Mouse (Mus musculus) T-helper 17 cell (primary cell): ENCODE measurements around the gene Frmd4b.
"Not testable (repeated sequence)": the region's sequence is repeated elsewhere in the genome, so short reads cannot be mapped to it uniquely, and the experiment has no call there.

Experiments
- in situ Hi-C, 2 experiments: fragments of 300-600 bp; cut with MboI, MseI; formaldehyde crosslinking; loops; 1 replicate in 1 of 2; 2 replicates in 1 of 2; pipeline ENCODE4 v1.15.1; 2025; ENCODE audit warnings: high pct_unique_total_duplicates in 2 of 2

Frmd4b gene

GRCm38 (mm10) chr6:97381275-97381674, 236.1 kb downstream of the Frmd4b start:
- in situ Hi-C loops: no loop called here

GRCm38 (mm10) chr6:97370947-97371346, 246.4 kb downstream of the Frmd4b start:
- in situ Hi-C loops: no loop called here

GRCm38 (mm10) chr6:97370460-97370859, 246.9 kb downstream of the Frmd4b start:
- in situ Hi-C loops: no loop called here

- in situ Hi-C loops: loop anchor here in 1 of 2 experiments (10.0 kb wide), 1 partner anchor 779 kb away; no protein-coding TSS in a partner anchor
Measured at GRCm38 (mm10) chr6:97363846-97364245, 253.5 kb downstream of the Frmd4b start.

- in situ Hi-C loops: not testable (repeated sequence)
Measured at GRCm38 (mm10) chr6:97357606-97358005, 259.7 kb downstream of the Frmd4b start.

- in situ Hi-C loops: no loop called here
Measured at GRCm38 (mm10) chr6:97356612-97357011, 260.7 kb downstream of the Frmd4b start.

- in situ Hi-C loops: no loop called here
Measured at GRCm38 (mm10) chr6:97355141-97355540, 262.2 kb downstream of the Frmd4b start.

GRCm38 (mm10) chr6:97353933-97354332, 263.4 kb downstream of the Frmd4b start:
- in situ Hi-C loops: loop anchor here in 1 of 2 experiments (5.0 kb wide), 1 partner anchor 47 kb away; no protein-coding TSS in a partner anchor

- in situ Hi-C loops: loop anchor here in 1 of 2 experiments (5.0 kb wide), 1 partner anchor 46 kb away; no protein-coding TSS in a partner anchor
Measured at GRCm38 (mm10) chr6:97353371-97353770, 264.0 kb downstream of the Frmd4b start.

GRCm38 (mm10) chr6:97352505-97353154, 264.7 kb downstream of the Frmd4b start:
- in situ Hi-C loops: loop anchor here in 1 of 2 experiments (5.0 kb wide), 1 partner anchor 45 kb away; no protein-coding TSS in a partner anchor

GRCm38 (mm10) chr6:97349355-97350138, 267.8 kb downstream of the Frmd4b start:
- in situ Hi-C loops: loop anchor here (5.0 to 10.0 kb wide), 3 partner anchors 42 to 945 kb away; no protein-coding TSS in a partner anchor

- in situ Hi-C loops: loop anchor here (5.0 to 10.0 kb wide), 2 partner anchors 65 to 948 kb away; no protein-coding TSS in a partner anchor
Measured at GRCm38 (mm10) chr6:97346932-97347331, 270.4 kb downstream of the Frmd4b start.

- in situ Hi-C loops: loop anchor here (5.0 to 10.0 kb wide), 2 partner anchors 66 to 948 kb away; no protein-coding TSS in a partner anchor
Measured at GRCm38 (mm10) chr6:97346527-97346926, 270.8 kb downstream of the Frmd4b start.

GRCm38 (mm10) chr6:97345921-97346320, 271.4 kb downstream of the Frmd4b start:
- in situ Hi-C loops: loop anchor here (5.0 to 10.0 kb wide), 2 partner anchors 66 to 949 kb away; no protein-coding TSS in a partner anchor

GRCm38 (mm10) chr6:97342185-97342584, 275.2 kb downstream of the Frmd4b start:
- in situ Hi-C loops: loop anchor here in 1 of 2 experiments (10.0 kb wide), 1 partner anchor 953 kb away; no protein-coding TSS in a partner anchor

GRCm38 (mm10) chr6:97341628-97342027, 275.7 kb downstream of the Frmd4b start:
- in situ Hi-C loops: loop anchor here in 1 of 2 experiments (10.0 kb wide), 1 partner anchor 953 kb away; no protein-coding TSS in a partner anchor

GRCm38 (mm10) chr6:97341148-97341547, 276.2 kb downstream of the Frmd4b start:
- in situ Hi-C loops: loop anchor here in 1 of 2 experiments (10.0 kb wide), 1 partner anchor 954 kb away; no protein-coding TSS in a partner anchor

- in situ Hi-C loops: loop anchor here in 1 of 2 experiments (10.0 kb wide), 1 partner anchor 954 kb away; no protein-coding TSS in a partner anchor
Measured at GRCm38 (mm10) chr6:97340211-97340791, 277.0 kb downstream of the Frmd4b start.

- in situ Hi-C loops: no loop called here
Measured at GRCm38 (mm10) chr6:97339271-97339681, 278.1 kb downstream of the Frmd4b start.

GRCm38 (mm10) chr6:97338843-97339242, 278.5 kb downstream of the Frmd4b start:
- in situ Hi-C loops: no loop called here

- in situ Hi-C loops: no loop called here
Measured at GRCm38 (mm10) chr6:97333323-97333722, 284.0 kb downstream of the Frmd4b start.
